Mouse (Mus musculus): ENCODE data around the gene Dgcr2. TPM values are rescaled to one million over a fixed set of nuclear protein-coding genes. Genes with fewer than 3 reads are reported as not detected.

Gene Dgcr2
- total RNA-seq, 1 experiment, result 78.0 TPM

DNA sequence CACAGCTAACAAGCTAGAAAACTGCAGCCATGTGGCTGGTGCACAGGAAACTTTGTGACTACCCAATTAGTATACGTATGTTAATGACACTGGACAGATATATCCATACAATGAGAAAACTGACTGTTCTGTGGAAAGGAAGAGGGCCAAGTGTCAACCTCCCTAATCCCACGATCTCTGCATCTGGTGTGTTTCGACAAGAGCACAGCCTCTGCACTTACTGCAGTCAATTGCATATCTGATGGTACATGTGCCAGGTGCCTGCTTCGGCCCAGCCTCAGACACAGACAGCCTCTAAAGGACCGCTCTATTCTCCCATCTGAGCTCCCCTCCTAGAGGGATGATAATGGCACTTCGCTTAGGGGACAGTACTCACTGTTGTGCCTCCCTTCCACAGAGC is 49.9 kb downstream of the Dgcr2 start:
- in situ Hi-C loops (cut with MboI; ENCODE audit: low sequenced_read_pairs in 2 of 2, unreplicated experiment in 2 of 2), result no loop called here
- no peaks in the 10 kb centered on the region for H3K4me1 ChIP-seq (ENCODE audit: control insufficient read depth in 2 of 2, insufficient read depth in 2 of 2, low read length in 2 of 2, poor library complexity in 1 of 2)
- H3K36me3 ChIP-seq (ENCODE audit: control insufficient read depth, insufficient read depth, low read length, poor library complexity, severe bottlenecking), result peaks cover 41% of the 10 kb centered on the region
- H3K27ac ChIP-seq (ENCODE audit: insufficient read depth, low read depth, low read length, poor library complexity, severe bottlenecking), result no peak overlapping the region
- H3K9ac ChIP-seq (ENCODE audit: insufficient read depth, low read depth, low read length, poor library complexity, severe bottlenecking), result no peak overlapping the region
- H3K9me3 ChIP-seq (ENCODE audit: control insufficient read depth, insufficient read depth, low read depth, low read length), result no peaks in the 10 kb centered on the region
- no peak overlapping the region for H3K4me3 ChIP-seq (ENCODE audit: insufficient read depth in 1 of 2, low read depth in 1 of 2, low read length in 2 of 2, poor library complexity in 1 of 2, severe bottlenecking in 1 of 2)
- TF ChIP-seq ZNF384 (IDR thresholded peaks at IDR 0.05; ENCODE audit: low read depth, low read length) (no peak), MAFK (IDR thresholded peaks at IDR 0.05; ENCODE audit: insufficient read depth, low read depth, low read length) (no peak), HCFC1 (IDR thresholded peaks at IDR 0.05; ENCODE audit: borderline replicate concordance, insufficient read depth, low read length) (no peak), CHD2 (IDR thresholded peaks at IDR 0.05; ENCODE audit: low read depth, low read length) (no peak), ZC3H11A (IDR thresholded peaks at IDR 0.05; ENCODE audit: borderline replicate concordance, low read depth, low read length) (no peak)
- DNase-seq (ENCODE audit: low read depth, low spot score), result no peak

DNA sequence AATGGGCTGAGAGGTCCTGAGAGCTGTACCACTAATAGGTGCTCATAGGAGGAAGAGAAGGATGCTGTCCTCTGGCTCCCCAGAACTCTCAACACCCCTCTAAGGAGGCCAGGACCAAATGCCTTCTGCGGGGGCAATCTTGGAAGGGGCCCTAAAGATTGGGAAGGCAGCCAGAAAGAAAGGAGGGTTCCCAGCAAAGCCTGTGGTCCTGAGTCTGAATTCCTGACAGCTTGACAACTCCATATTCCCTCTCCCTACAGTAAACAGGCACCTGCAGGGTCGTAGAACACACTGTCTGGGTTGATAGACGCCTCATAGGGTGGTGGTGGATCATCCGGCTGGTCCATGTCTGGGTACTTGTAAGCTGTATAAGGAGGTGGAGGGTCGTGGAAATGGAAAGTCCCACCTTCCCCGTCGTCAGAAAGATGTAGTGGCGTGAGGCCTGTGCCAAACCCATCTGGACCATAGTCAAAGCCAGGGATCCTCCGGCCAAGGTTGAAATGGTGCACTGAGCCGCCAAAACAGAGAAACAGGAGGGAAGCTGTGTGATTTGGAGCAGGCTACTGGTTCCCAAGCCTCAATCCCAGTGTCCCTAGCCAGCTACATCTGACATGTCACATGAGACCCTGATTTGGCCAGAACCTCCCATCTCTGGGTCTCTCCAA is 54.5 kb downstream of the Dgcr2 start:
- no peak overlapping the region for H3K9ac ChIP-seq (ENCODE audit: insufficient read depth, low read depth, low read length, poor library complexity, severe bottlenecking)
- TF ChIP-seq CHD2 (IDR thresholded peaks at IDR 0.05; ENCODE audit: low read depth, low read length), result no peak
- no peak for TF ChIP-seq HCFC1 (IDR thresholded peaks at IDR 0.05; ENCODE audit: borderline replicate concordance, insufficient read depth, low read length)
- TF ChIP-seq ZC3H11A (IDR thresholded peaks at IDR 0.05; ENCODE audit: borderline replicate concordance, low read depth, low read length), result no peak
- no peak for TF ChIP-seq MAFK (IDR thresholded peaks at IDR 0.05; ENCODE audit: insufficient read depth, low read depth, low read length)
- TF ChIP-seq ZNF384 (IDR thresholded peaks at IDR 0.05; ENCODE audit: low read depth, low read length), result no peak
- no peaks in the 10 kb centered on the region for H3K9me3 ChIP-seq (ENCODE audit: control insufficient read depth, insufficient read depth, low read depth, low read length)
- no peak for DNase-seq (ENCODE audit: low read depth, low spot score)
- in situ Hi-C loops (cut with MboI; ENCODE audit: low sequenced_read_pairs in 2 of 2, unreplicated experiment in 2 of 2), result no loop called here
- H3K4me1 ChIP-seq (ENCODE audit: control insufficient read depth in 2 of 2, insufficient read depth in 2 of 2, low read length in 2 of 2, poor library complexity in 1 of 2), result no peaks in the 10 kb centered on the region
- no peak overlapping the region for H3K27ac ChIP-seq (ENCODE audit: insufficient read depth, low read depth, low read length, poor library complexity, severe bottlenecking)
- H3K36me3 ChIP-seq (ENCODE audit: control insufficient read depth, insufficient read depth, low read length, poor library complexity, severe bottlenecking), result peaks cover 48% of the 10 kb centered on the region
- no peak overlapping the region for H3K4me3 ChIP-seq (ENCODE audit: insufficient read depth in 1 of 2, low read depth in 1 of 2, low read length in 2 of 2, poor library complexity in 1 of 2, severe bottlenecking in 1 of 2)

DNA sequence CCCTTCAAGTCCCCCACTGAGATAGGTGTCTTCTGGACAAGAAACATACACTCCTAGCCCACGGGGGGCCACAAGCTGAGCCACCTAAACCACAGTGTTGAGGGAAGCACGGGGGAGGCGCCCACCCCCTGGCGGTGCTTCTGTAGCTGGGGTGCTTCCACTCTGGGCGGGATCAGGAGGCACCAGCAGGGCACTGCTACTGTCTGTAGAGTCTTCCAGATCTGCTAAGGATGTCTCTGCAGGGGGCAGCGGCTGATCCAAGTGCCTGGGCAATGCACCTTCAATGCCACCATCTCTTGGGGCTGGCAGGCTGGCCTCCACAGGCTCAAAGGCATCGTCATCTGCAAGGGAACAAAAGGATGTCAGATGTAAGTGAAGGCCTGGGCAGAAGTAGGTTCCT is 55.9 kb downstream of the Dgcr2 start:
- no peak overlapping the region for H3K27ac ChIP-seq (ENCODE audit: insufficient read depth, low read depth, low read length, poor library complexity, severe bottlenecking)
- H3K36me3 ChIP-seq (ENCODE audit: control insufficient read depth, insufficient read depth, low read length, poor library complexity, severe bottlenecking), result peaks cover 42% of the 10 kb centered on the region
- H3K4me3 ChIP-seq (ENCODE audit: insufficient read depth in 1 of 2, low read depth in 1 of 2, low read length in 2 of 2, poor library complexity in 1 of 2, severe bottlenecking in 1 of 2), result no peak overlapping the region
- no peak for DNase-seq (ENCODE audit: low read depth, low spot score)
- H3K4me1 ChIP-seq (ENCODE audit: control insufficient read depth in 2 of 2, insufficient read depth in 2 of 2, low read length in 2 of 2, poor library complexity in 1 of 2), result no peaks in the 10 kb centered on the region
- no peaks in the 10 kb centered on the region for H3K9me3 ChIP-seq (ENCODE audit: control insufficient read depth, insufficient read depth, low read depth, low read length)
- TF ChIP-seq ZNF384 (IDR thresholded peaks at IDR 0.05; ENCODE audit: low read depth, low read length) (no peak), HCFC1 (IDR thresholded peaks at IDR 0.05; ENCODE audit: borderline replicate concordance, insufficient read depth, low read length) (no peak), ZC3H11A (IDR thresholded peaks at IDR 0.05; ENCODE audit: borderline replicate concordance, low read depth, low read length) (no peak), CHD2 (IDR thresholded peaks at IDR 0.05; ENCODE audit: low read depth, low read length) (no peak), MAFK (IDR thresholded peaks at IDR 0.05; ENCODE audit: insufficient read depth, low read depth, low read length) (no peak)
- H3K9ac ChIP-seq (ENCODE audit: insufficient read depth, low read depth, low read length, poor library complexity, severe bottlenecking), result no peak overlapping the region
- in situ Hi-C loops (cut with MboI; ENCODE audit: low sequenced_read_pairs in 2 of 2, unreplicated experiment in 2 of 2), result no loop called here

DNA sequence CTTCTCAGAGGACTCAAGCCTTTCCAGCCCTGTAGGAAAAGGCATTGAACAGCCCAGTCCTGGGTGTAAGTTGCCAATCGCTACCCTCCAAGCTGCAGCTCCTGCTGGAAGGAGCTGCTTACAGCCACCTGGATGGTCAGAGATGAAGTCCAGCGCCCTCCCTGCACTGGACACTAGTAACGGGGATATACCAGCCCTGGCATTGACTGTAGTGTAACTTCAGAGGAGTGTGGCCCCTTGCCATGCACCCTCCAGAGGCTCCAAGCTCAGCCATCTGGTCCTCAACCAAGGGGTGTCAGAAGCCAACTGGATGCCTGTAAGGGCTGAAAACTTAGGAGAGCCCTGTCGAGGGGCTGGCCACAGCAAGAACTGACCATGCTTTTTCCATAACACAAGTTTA is 58.4 kb downstream of the Dgcr2 start:
- no peak overlapping the region for H3K27ac ChIP-seq (ENCODE audit: insufficient read depth, low read depth, low read length, poor library complexity, severe bottlenecking)
- H3K9me3 ChIP-seq (ENCODE audit: control insufficient read depth, insufficient read depth, low read depth, low read length), result no peaks in the 10 kb centered on the region
- DNase-seq (ENCODE audit: low read depth, low spot score), result no peak
- H3K9ac ChIP-seq (ENCODE audit: insufficient read depth, low read depth, low read length, poor library complexity, severe bottlenecking), result no peak overlapping the region
- no peak overlapping the region for H3K4me3 ChIP-seq (ENCODE audit: insufficient read depth in 1 of 2, low read depth in 1 of 2, low read length in 2 of 2, poor library complexity in 1 of 2, severe bottlenecking in 1 of 2)
- in situ Hi-C loops (cut with MboI; ENCODE audit: low sequenced_read_pairs in 2 of 2, unreplicated experiment in 2 of 2), result no loop called here
- no peaks in the 10 kb centered on the region for H3K4me1 ChIP-seq (ENCODE audit: control insufficient read depth in 2 of 2, insufficient read depth in 2 of 2, low read length in 2 of 2, poor library complexity in 1 of 2)
- TF ChIP-seq ZC3H11A (IDR thresholded peaks at IDR 0.05; ENCODE audit: borderline replicate concordance, low read depth, low read length), result no peak
- no peak for TF ChIP-seq CHD2 (IDR thresholded peaks at IDR 0.05; ENCODE audit: low read depth, low read length)
- TF ChIP-seq MAFK (IDR thresholded peaks at IDR 0.05; ENCODE audit: insufficient read depth, low read depth, low read length), result no peak
- TF ChIP-seq ZNF384 (IDR thresholded peaks at IDR 0.05; ENCODE audit: low read depth, low read length), result no peak
- no peak for TF ChIP-seq HCFC1 (IDR thresholded peaks at IDR 0.05; ENCODE audit: borderline replicate concordance, insufficient read depth, low read length)
- H3K36me3 ChIP-seq (ENCODE audit: control insufficient read depth, insufficient read depth, low read length, poor library complexity, severe bottlenecking), result peaks cover 35% of the 10 kb centered on the region
